Mouse (Mus musculus) heart, postnatal 0 days (tissue): Measurements from ENCODE around the gene Tmprss4. TPM values are rescaled to one million over a fixed set of nuclear protein-coding genes. Genes with fewer than 3 reads are reported as not detected.

ENCODE experiments used
- ATAC-seq: fragments of 200-750 bp; cut with Nextera tagmentation; 2 replicates; pipeline ENCODE4 v1.8.0; 2017; ENCODE audit warnings: low read depth, moderate number of reproducible peaks, moderate library complexity; ENCODE audit not compliant: insufficient read depth
- DNase-seq: peaks from one replicate; pipeline ENCODE4 v3.0.0-alpha.2; 2016; ENCODE audit warnings: low spot score
- H3K27ac ChIP-seq: fragments of 300-500 bp; sonication (generic); 2 replicates; pipeline ENCODE4 v1.5.1; 2014; ENCODE audit warnings: low read depth, mild to moderate bottlenecking
- H3K27me3 ChIP-seq: fragments of 300-500 bp; sonication (generic); 2 replicates; pipeline ENCODE4 v1.6.1; 2014; ENCODE audit warnings: low read length, mixed read lengths; ENCODE audit not compliant: control insufficient read depth, insufficient read depth
- H3K36me3 ChIP-seq: fragments of 300-500 bp; sonication (generic); replicated peaks from 2 replicates; pipeline ENCODE4 v1.6.1; 2014; ENCODE audit warnings: low read length, mixed read lengths; ENCODE audit not compliant: control insufficient read depth, insufficient read depth
- H3K4me1 ChIP-seq: fragments of 300-500 bp; sonication (generic); 2 replicates; pipeline ENCODE4 v1.6.1; 2014; ENCODE audit warnings: antibody characterized with exemption; ENCODE audit not compliant: control insufficient read depth, insufficient read depth
- H3K4me2 ChIP-seq: fragments of 300-500 bp; sonication (generic); 2 replicates; pipeline ENCODE4 v1.6.1; 2014; ENCODE audit warnings: low read depth, mild to moderate bottlenecking, low read length, moderate library complexity
- H3K4me3 ChIP-seq: fragments of 300-500 bp; sonication (generic); 2 replicates; pipeline ENCODE4 v1.5.1; 2014; ENCODE audit warnings: low read depth, low read length
- H3K9ac ChIP-seq: fragments of 300-500 bp; sonication (generic); replicated peaks from 2 replicates; pipeline ENCODE4 v1.6.1; 2014; ENCODE audit warnings: low read depth, low read length, mixed read lengths
- H3K9me3 ChIP-seq: fragments of 300-500 bp; sonication (generic); replicated peaks from 2 replicates; pipeline ENCODE4 v1.6.1; 2016; ENCODE audit warnings: low read length; ENCODE audit not compliant: control insufficient read depth
- CTCF ChIP-seq: IDR thresholded peaks from 2 replicates; pipeline ENCODE4 v1.5.1; 2016; ENCODE audit warnings: antibody characterized with exemption, control low read depth, low read depth
- EP300 ChIP-seq: IDR thresholded peaks from 2 replicates; pipeline ENCODE4 v1.6.1; 2016; ENCODE audit warnings: antibody characterized with exemption, low read depth
- WGBS: fragments of 180-500 bp; shearing (Covaris S2); extraction: QIAGEN DNeasy Blood & Tissue Kit; methylation state at CpG from one replicate; pipeline ENCODE4 v1.1.7; 2014; 5-methylcytosine and 5-hydroxymethylcytosine counted together
- polyA plus RNA-seq: library from polyadenylated mRNA; unstranded; fragments of >200 nt; fragmentation: Nextera tagmentation; extraction: Ambion mirVana; gene quantifications from 2 replicates; pipeline ENCODE4 v1.2.1, GENCODE M21; 2015
- total RNA-seq: library from RNA; depleted of rRNA; stranded (reverse); fragments of >200 nt; gene quantifications from 2 replicates; pipeline ENCODE4 v1.2.3, GENCODE M21; 2014; ENCODE audit warnings: low replicate concordance

The Tmprss4 gene
- total and polyA plus RNA-seq, 2 experiments from 2014 or later = not detected

DNA sequence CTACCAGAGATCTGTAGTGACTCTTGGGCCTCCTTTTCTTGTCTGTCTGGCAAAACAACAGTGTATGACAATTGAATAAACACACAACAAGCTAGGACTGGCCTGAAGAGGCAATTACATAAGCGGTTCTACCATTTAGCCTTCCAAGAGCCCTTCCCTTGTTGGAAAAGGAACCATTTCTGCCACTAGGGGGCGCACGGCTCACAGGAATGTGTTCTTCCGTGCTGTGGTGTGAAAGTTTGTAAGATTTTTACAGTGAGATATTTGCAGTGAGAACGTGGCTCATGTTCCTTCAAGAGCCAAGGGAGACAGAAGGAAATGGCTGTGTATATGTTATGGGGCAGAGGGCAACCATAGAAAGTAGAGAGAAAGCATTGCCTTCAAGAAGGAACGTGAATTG, 17.7 kb upstream of the Tmprss4 start:
- no peaks in the 10 kb centered on the region for H3K9me3 ChIP-seq
- no peaks in the 10 kb centered on the region for H3K4me1 ChIP-seq
- DNase-seq (peak; percentile 58), ATAC-seq (0 out of 2 replicates have a peak, but pooled peaks have one; percentile 53)
- no peak overlapping the region for H3K4me2 ChIP-seq
- no peaks in the 10 kb centered on the region for H3K36me3 ChIP-seq
- H3K27ac ChIP-seq = no peak overlapping the region
- 11% methylated on average over 6 of the region's 6 CpGs for WGBS
- no peak overlapping the region for H3K9ac ChIP-seq
- no peaks in the 10 kb centered on the region for H3K27me3 ChIP-seq
- H3K4me3 ChIP-seq = no peak overlapping the region
- TF ChIP-seq EP300 (no peak), CTCF (peak; percentile 95)

- DNase-seq (no peak), ATAC-seq (no peak)
- H3K4me2 ChIP-seq = no peak overlapping the region
- H3K9ac ChIP-seq = no peak overlapping the region
- whole genome bisulfite sequencing = 65% methylated on average over 3 of the region's 3 CpGs
- no peaks in the 10 kb centered on the region for H3K36me3 ChIP-seq
- no peaks in the 10 kb centered on the region for H3K27me3 ChIP-seq
- no peak overlapping the region for H3K27ac ChIP-seq
- no peaks in the 10 kb centered on the region for H3K9me3 ChIP-seq
- no peak overlapping the region for H3K4me3 ChIP-seq
- H3K4me1 ChIP-seq = no peaks in the 10 kb centered on the region
- TF ChIP-seq EP300 = no peak
- no peak for TF ChIP-seq CTCF
These were observed 15.8 kb upstream of the Tmprss4 start for GRCm38 (mm10) chr9:45219644-45220043.

DNA sequence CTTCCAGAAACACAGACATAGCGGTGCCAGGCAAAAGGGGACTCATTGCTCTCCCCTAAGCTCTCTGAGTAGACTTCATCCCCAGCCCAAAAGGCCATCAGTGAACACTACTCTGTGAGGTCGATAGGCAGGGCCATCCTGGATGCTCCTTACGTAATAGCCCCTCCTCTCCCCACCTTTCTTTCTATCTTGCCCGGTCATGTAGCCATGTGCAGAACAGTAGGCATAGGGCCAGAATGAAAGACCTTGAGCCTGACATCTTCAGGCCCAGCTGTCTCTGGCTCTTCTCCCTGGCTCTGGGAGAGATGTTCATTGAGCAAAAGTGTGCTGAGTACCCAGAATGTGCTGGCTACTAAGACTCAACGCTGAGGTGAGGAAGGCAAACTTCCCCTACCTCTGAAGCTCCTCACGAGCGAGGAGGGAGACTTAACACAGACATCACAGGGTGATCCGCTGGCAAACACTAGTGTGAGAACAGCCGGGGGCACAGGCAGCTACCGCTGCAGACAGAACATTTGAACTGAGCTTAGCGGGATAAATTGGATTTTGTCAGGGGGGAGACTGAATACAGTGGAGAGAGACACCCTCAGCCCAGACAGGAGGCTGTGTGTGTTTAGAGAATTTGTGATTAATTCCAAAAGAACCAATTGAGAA, 11.8 kb upstream of the Tmprss4 start:
- no peaks in the 10 kb centered on the region for H3K36me3 ChIP-seq
- no peaks in the 10 kb centered on the region for H3K9me3 ChIP-seq
- no peaks in the 10 kb centered on the region for H3K27me3 ChIP-seq
- H3K4me3 ChIP-seq = no peak overlapping the region
- TF ChIP-seq CTCF (no peak), EP300 (no peak)
- 55% methylated on average over 11 of the region's 11 CpGs for WGBS
- H3K9ac ChIP-seq = no peak overlapping the region
- H3K4me1 ChIP-seq = no peaks in the 10 kb centered on the region
- ATAC-seq (no peak), DNase-seq (no peak)
- no peak overlapping the region for H3K27ac ChIP-seq
- no peak overlapping the region for H3K4me2 ChIP-seq

GRCm38 (mm10) chr9:45212001-45212400, 8.1 kb upstream of the Tmprss4 start:
- Histone ChIP-seq H3K9ac (no peak overlapping the region), H3K4me1 (no peaks in the 10 kb centered on the region), H3K27ac (no peak overlapping the region), H3K36me3 (no peaks in the 10 kb centered on the region), H3K4me2 (no peak overlapping the region), H3K4me3 (no peak overlapping the region), H3K27me3 (no peaks in the 10 kb centered on the region), H3K9me3 (no peaks in the 10 kb centered on the region)
- WGBS = 71% methylated on average over 6 of the region's 6 CpGs
- TF ChIP-seq CTCF = no peak
- no peak for TF ChIP-seq EP300
- DNase-seq (no peak), ATAC-seq (no peak)

- Histone ChIP-seq H3K9ac (no peak overlapping the region), H3K4me1 (no peaks in the 10 kb centered on the region), H3K27me3 (no peaks in the 10 kb centered on the region), H3K4me2 (no peak overlapping the region), H3K27ac (no peak overlapping the region), H3K36me3 (no peaks in the 10 kb centered on the region), H3K9me3 (no peaks in the 10 kb centered on the region), H3K4me3 (no peak overlapping the region)
- 66% methylated on average over 7 of the region's 7 CpGs for WGBS
- DNase-seq = no peak
- no peak for ATAC-seq
- TF ChIP-seq EP300 (no peak), CTCF (no peak)
These were observed 3.3 kb upstream of the Tmprss4 start for GRCm38 (mm10) chr9:45207015-45207743.

DNA sequence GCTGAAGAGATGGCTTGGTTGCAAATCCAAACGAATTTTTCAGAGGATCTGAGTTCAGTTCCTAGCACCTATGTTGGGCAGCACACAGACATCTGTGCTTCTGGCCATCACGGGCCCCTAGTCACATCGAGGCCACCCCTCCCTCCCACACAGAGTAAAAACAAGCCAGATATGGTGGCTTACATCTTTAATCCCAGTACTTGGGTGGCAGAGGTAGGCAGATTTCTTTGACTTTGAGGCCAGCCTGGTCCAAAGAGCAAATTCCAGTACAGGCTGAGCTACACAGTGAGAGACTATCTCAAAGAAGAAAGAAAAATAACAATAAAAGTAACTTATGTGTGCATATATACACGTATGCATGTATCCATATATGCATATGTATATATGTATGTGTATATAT, 2.2 kb upstream of the Tmprss4 start:
- ATAC-seq (no peak), DNase-seq (no peak)
- 58% methylated on average over 4 of the region's 4 CpGs for WGBS
- H3K9ac ChIP-seq = no peak overlapping the region
- no peaks in the 10 kb centered on the region for H3K9me3 ChIP-seq
- TF ChIP-seq EP300 (no peak), CTCF (no peak)
- no peak overlapping the region for H3K27ac ChIP-seq
- no peaks in the 10 kb centered on the region for H3K27me3 ChIP-seq
- no peaks in the 10 kb centered on the region for H3K36me3 ChIP-seq
- H3K4me3 ChIP-seq = no peak overlapping the region
- no peaks in the 10 kb centered on the region for H3K4me1 ChIP-seq
- H3K4me2 ChIP-seq = no peak overlapping the region
